Mouse (Mus musculus) small intestine, adult 2 months (tissue): ENCODE measurements around the gene Sema5a.

ENCODE experiments used
- CTCF ChIP-seq: fragments of 200-500 bp; IDR thresholded peaks from 2 replicates; pipeline ENCODE4 v1.5.1; 2012; ENCODE audit warnings: low read depth, mild to moderate bottlenecking, control low read depth, inconsistent platforms, low read length, moderate library complexity, mixed read lengths; ENCODE audit not compliant: insufficient replicate concordance, insufficient read length; ENCODE audit errors: extremely low read depth
- POLR2A ChIP-seq: fragments of 200-500 bp; IDR thresholded peaks from 2 replicates; pipeline ENCODE4 v1.6.1; 2012; ENCODE audit warnings: low read depth, mild to moderate bottlenecking, control low read depth, inconsistent platforms, low read length, moderate library complexity

- no peak for TF ChIP-seq CTCF
- TF ChIP-seq POLR2A = no peak
Measured at GRCm38 (mm10) chr15:32371385-32371784, 126.8 kb downstream of the Sema5a start.
